Mouse (Mus musculus) small intestine, adult 2 months (tissue): ENCODE measurements around the gene Gm38431.

Source experiments
- CTCF ChIP-seq: fragments of 200-500 bp; IDR thresholded peaks from 2 replicates; pipeline ENCODE4 v1.5.1; 2012; ENCODE audit warnings: low read depth, mild to moderate bottlenecking, control low read depth, inconsistent platforms, low read length, moderate library complexity, mixed read lengths; ENCODE audit not compliant: insufficient replicate concordance, insufficient read length; ENCODE audit errors: extremely low read depth
- POLR2A ChIP-seq: fragments of 200-500 bp; IDR thresholded peaks from 2 replicates; pipeline ENCODE4 v1.6.1; 2012; ENCODE audit warnings: low read depth, mild to moderate bottlenecking, control low read depth, inconsistent platforms, low read length, moderate library complexity

DNA sequence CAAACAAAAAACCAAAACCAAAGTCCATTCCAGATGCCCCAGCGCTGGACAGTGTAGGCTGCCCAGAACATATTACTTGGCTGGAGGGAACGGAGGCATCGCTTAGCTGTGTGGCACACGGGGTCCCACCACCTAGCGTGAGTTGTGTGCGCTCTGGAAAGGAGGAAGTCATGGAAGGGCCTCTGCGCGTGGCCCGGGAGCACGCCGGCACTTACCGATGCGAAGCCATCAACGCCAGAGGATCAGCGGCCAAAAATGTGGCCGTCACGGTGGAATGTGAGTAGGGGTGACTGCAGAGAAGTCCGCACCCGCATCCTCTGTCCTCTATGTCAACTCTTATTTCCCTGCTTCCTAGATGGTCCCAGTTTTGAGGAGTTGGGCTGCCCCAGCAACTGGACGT lies 55.6 kb downstream of the Gm38431 start:
- TF ChIP-seq POLR2A (no peak), CTCF (no peak)
